Mouse (Mus musculus) granulocyte monocyte progenitor cell, adult 5-6 weeks (primary cell): ENCODE results near the gene Egfl7. TPM values are rescaled to one million over a fixed set of nuclear protein-coding genes. Genes with fewer than 3 reads are reported as not detected.

Experiments
- ATAC-seq: replicated peaks from 2 replicates; pipeline ENCODE4 v1.8.0; 2016; ENCODE audit warnings: mild to moderate bottlenecking, moderate TSS enrichment, inconsistent platforms; ENCODE audit not compliant: poor library complexity, severe bottlenecking
- total RNA-seq, 2 experiments: library from RNA; stranded (forward) in 1 of 2; stranded (reverse) in 1 of 2; fragments of 200-712, 200-1000 nt in 1 of 2; fragments of >200 nt in 1 of 2; fragmentation: Nextera tagmentation in 1 of 2; gene quantifications; 2 replicates each; pipeline ENCODE4 v1.2.3; 2014 to 2017

Gene Egfl7
- total RNA-seq, 2 experiments from 2014 or later, result 20.4 to 22.7 TPM

GRCm38 (mm10) chr2:26635489-26636324, 55.9 kb downstream of the Egfl7 start:
- no peak for ATAC-seq

GRCm38 (mm10) chr2:26636325-26636635, 56.5 kb downstream of the Egfl7 start:
- no peak for ATAC-seq

GRCm38 (mm10) chr2:26637316-26637932, 57.6 kb downstream of the Egfl7 start:
- no peak for ATAC-seq

GRCm38 (mm10) chr2:26638039-26638438, 58.2 kb downstream of the Egfl7 start:
- peak; percentile 23 for ATAC-seq

GRCm38 (mm10) chr2:26638572-26638971, 58.8 kb downstream of the Egfl7 start:
- ATAC-seq, result no peak

GRCm38 (mm10) chr2:26639083-26639482, 59.3 kb downstream of the Egfl7 start:
- ATAC-seq, result 0 out of 2 replicates have a peak, but pooled peaks have one; percentile 9

- peak; percentile 72 for ATAC-seq
Measured at GRCm38 (mm10) chr2:26639838-26640830, 60.3 kb downstream of the Egfl7 start.

GRCm38 (mm10) chr2:26641006-26641647, 61.3 kb downstream of the Egfl7 start:
- no peak for ATAC-seq

Other genes with a start within 250 kb of the Egfl7 start
- 9.5 and 10.4 TPM in 2 replicates for gene Dnlz, start 227.9 kb upstream of the Egfl7 start, total RNA-seq (2014; fragmentation: Nextera tagmentation)
- gene Dnlz, start 227.9 kb upstream of the Egfl7 start, total RNA-seq (2017), result 5.9 and 7.6 TPM in 2 replicates
- 42.3 and 55.8 TPM in 2 replicates for gene Card9, start 219.1 kb upstream of the Egfl7 start, total RNA-seq (2014; fragmentation: Nextera tagmentation)
- gene Card9, start 219.1 kb upstream of the Egfl7 start, total RNA-seq (2017), result 121 and 122 TPM in 2 replicates
- gene Snapc4, start 199.4 kb upstream of the Egfl7 start, total RNA-seq (2014; fragmentation: Nextera tagmentation), result 23.4 and 56.4 TPM in 2 replicates
- 25.9 and 46.0 TPM in 2 replicates for gene Snapc4, start 199.4 kb upstream of the Egfl7 start, total RNA-seq (2017)
- 48.3 and 61.2 TPM in 2 replicates for gene Entr1, start 190.7 kb upstream of the Egfl7 start, total RNA-seq (2014; fragmentation: Nextera tagmentation)
- 42.2 and 42.5 TPM in 2 replicates for gene Entr1, start 190.7 kb upstream of the Egfl7 start, total RNA-seq (2017)
- gene Pmpca, start 190.7 kb upstream of the Egfl7 start, total RNA-seq (2014; fragmentation: Nextera tagmentation), result 43.7 and 49.2 TPM in 2 replicates
- gene Pmpca, start 190.7 kb upstream of the Egfl7 start, total RNA-seq (2017), result 60.0 and 79.2 TPM in 2 replicates
- 11.2 and 11.6 TPM in 2 replicates for gene Inpp5e, start 170.8 kb upstream of the Egfl7 start, total RNA-seq (2014; fragmentation: Nextera tagmentation)
- gene Inpp5e, start 170.8 kb upstream of the Egfl7 start, total RNA-seq (2017), result 4.7 and 6.2 TPM in 2 replicates
- 42.3 and 47.0 TPM in 2 replicates for gene Sec16a, start 134.8 kb upstream of the Egfl7 start, total RNA-seq (2014; fragmentation: Nextera tagmentation)
- 29.8 and 32.5 TPM in 2 replicates for gene Sec16a, start 134.8 kb upstream of the Egfl7 start, total RNA-seq (2017)
- gene Notch1, start 63.4 kb upstream of the Egfl7 start, total RNA-seq (2014; fragmentation: Nextera tagmentation), result 19.2 and 22.6 TPM in 2 replicates
- 8.1 and 8.5 TPM in 2 replicates for gene Notch1, start 63.4 kb upstream of the Egfl7 start, total RNA-seq (2017)
- gene Gm20532, start 6.6 kb downstream of the Egfl7 start, total RNA-seq (2014; fragmentation: Nextera tagmentation), result not detected in 2 replicates
- not detected in 2 replicates for gene Gm20532, start 6.6 kb downstream of the Egfl7 start, total RNA-seq (2017)
- 42.4 and 46.7 TPM in 2 replicates for gene Agpat2, start 24.4 kb downstream of the Egfl7 start, total RNA-seq (2014; fragmentation: Nextera tagmentation)
- gene Agpat2, start 24.4 kb downstream of the Egfl7 start, total RNA-seq (2017), result 50.2 and 55.2 TPM in 2 replicates
- 11.1 and 13.9 TPM in 2 replicates for gene Fam69b, start 48.4 kb downstream of the Egfl7 start, total RNA-seq (2014; fragmentation: Nextera tagmentation)
- gene Fam69b, start 48.4 kb downstream of the Egfl7 start, total RNA-seq (2017), result 8.3 and 9.3 TPM in 2 replicates
- gene Lcn4, start 91.3 kb downstream of the Egfl7 start, total RNA-seq (2014; fragmentation: Nextera tagmentation), result not detected in 2 replicates
- not detected in 2 replicates for gene Lcn4, start 91.3 kb downstream of the Egfl7 start, total RNA-seq (2017)